Mouse (Mus musculus) kidney, postnatal 0 days (tissue): ENCODE data around the gene 4921517D22Rik. TPM values are rescaled to one million over a fixed set of nuclear protein-coding genes. Genes with fewer than 3 reads are reported as not detected.
A peak's percentile ranks its signal among the peaks of the same experiment; 100 is the strongest.

ENCODE experiments used
- ATAC-seq: fragments of 200-750 bp; cut with Nextera tagmentation; replicated peaks from 2 replicates; pipeline ENCODE4 v1.8.0; 2017; ENCODE audit warnings: low read depth, moderate number of reproducible peaks, moderate TSS enrichment, moderate library complexity; ENCODE audit not compliant: low FRiP score
- DNase-seq: peaks from one replicate; pipeline ENCODE4 v3.0.0-alpha.2; 2016; ENCODE audit warnings: low spot score
- H3K27ac ChIP-seq: fragments of 300-500 bp; sonication (generic); 2 replicates; pipeline ENCODE4 v1.5.1; 2014; ENCODE audit warnings: mild to moderate bottlenecking
- H3K27me3 ChIP-seq: fragments of 300-500 bp; sonication (generic); 2 replicates; pipeline ENCODE4 v1.6.1; 2014; ENCODE audit warnings: low read length, mixed read lengths; ENCODE audit not compliant: insufficient read depth
- H3K36me3 ChIP-seq: fragments of 300-500 bp; sonication (generic); 2 replicates; pipeline ENCODE4 v1.6.1; 2014; ENCODE audit warnings: low read length, mixed read lengths; ENCODE audit not compliant: insufficient read depth
- H3K4me1 ChIP-seq: fragments of 300-500 bp; sonication (generic); replicated peaks from 2 replicates; pipeline ENCODE4 v1.6.1; 2014; ENCODE audit warnings: antibody characterized with exemption, low read length, mixed read lengths; ENCODE audit not compliant: insufficient read depth
- H3K4me2 ChIP-seq: fragments of 300-500 bp; sonication (generic); 2 replicates; pipeline ENCODE4 v1.6.1; 2014; ENCODE audit warnings: mild to moderate bottlenecking, low read length, moderate library complexity, mixed read lengths
- H3K4me3 ChIP-seq: fragments of 300-500 bp; sonication (generic); replicated peaks from 2 replicates; pipeline ENCODE4 v1.5.1; 2014; ENCODE audit warnings: low read depth, low read length
- H3K9ac ChIP-seq: fragments of 300-500 bp; sonication (generic); 2 replicates; pipeline ENCODE4 v1.6.1; 2014; ENCODE audit warnings: low read depth, low read length
- H3K9me3 ChIP-seq: fragments of 300-500 bp; sonication (generic); replicated peaks from 2 replicates; pipeline ENCODE4 v1.6.1; 2016; ENCODE audit warnings: low read length, inconsistent platforms, mixed read lengths
- CTCF ChIP-seq: IDR thresholded peaks from 2 replicates; pipeline ENCODE4 v1.5.1; 2016; ENCODE audit warnings: antibody characterized with exemption, low read depth, mild to moderate bottlenecking, moderate library complexity
- WGBS: fragments of 180-500 bp; shearing (Covaris S2); extraction: QIAGEN DNeasy Blood & Tissue Kit; methylation state at CpG from one replicate; pipeline ENCODE4 v1.1.7; 2014; 5-methylcytosine and 5-hydroxymethylcytosine counted together
- polyA plus RNA-seq: library from polyadenylated mRNA; unstranded; fragments of >200 nt; fragmentation: Nextera tagmentation; extraction: Ambion mirVana; gene quantifications from 2 replicates; pipeline ENCODE4 v1.2.1, GENCODE M21; 2015

Gene 4921517D22Rik
- polyA plus RNA-seq, 1 experiment from 2014 or later: not detected

GRCm38 (mm10) chr13:59674215-59674614 lies 19.7 kb downstream of the 4921517D22Rik start:
- Histone ChIP-seq H3K4me3 (peak overlapping the region; percentile 73; the same call in 1 of the 2 replicates), H3K9me3 (no peaks in the 10 kb centered on the region), H3K4me2 (peak overlapping the region; percentile 94), H3K4me1 (no peaks in the 10 kb centered on the region), H3K27me3 (no peaks in the 10 kb centered on the region), H3K9ac (0 out of 2 replicates have a peak overlapping the region, but pooled peaks have one; percentile 9), H3K36me3 (no peaks in the 10 kb centered on the region), H3K27ac (no peak overlapping the region)
- no peak for TF ChIP-seq CTCF
- DNase-seq (peak; percentile 31), ATAC-seq (no peak)
- 19% methylated on average over 3 of the region's 3 CpGs for WGBS

- no peak for DNase-seq
- H3K9me3 ChIP-seq: no peaks in the 10 kb centered on the region
- H3K27ac ChIP-seq: no peak overlapping the region
- no peaks in the 10 kb centered on the region for H3K4me1 ChIP-seq
- 59% methylated on average over 7 of the region's 7 CpGs for WGBS
- no peak overlapping the region for H3K4me3 ChIP-seq
- ATAC-seq: no peak
- no peak overlapping the region for H3K4me2 ChIP-seq
- no peaks in the 10 kb centered on the region for H3K27me3 ChIP-seq
- no peak for TF ChIP-seq CTCF
- H3K36me3 ChIP-seq: no peaks in the 10 kb centered on the region
- H3K9ac ChIP-seq: no peak overlapping the region
Observed at GRCm38 (mm10) chr13:59673597-59673996, 20.3 kb downstream of the 4921517D22Rik start.

GRCm38 (mm10) chr13:59672248-59672647 lies 21.7 kb downstream of the 4921517D22Rik start:
- H3K9ac ChIP-seq: no peak overlapping the region
- H3K9me3 ChIP-seq: no peaks in the 10 kb centered on the region
- no peak overlapping the region for H3K4me2 ChIP-seq
- TF ChIP-seq CTCF: no peak
- no peaks in the 10 kb centered on the region for H3K36me3 ChIP-seq
- no peak overlapping the region for H3K4me3 ChIP-seq
- WGBS: 77% methylated on average over 6 of the region's 6 CpGs
- H3K27me3 ChIP-seq: no peaks in the 10 kb centered on the region
- no peak overlapping the region for H3K27ac ChIP-seq
- no peaks in the 10 kb centered on the region for H3K4me1 ChIP-seq
- ATAC-seq (no peak), DNase-seq (no peak)

GRCm38 (mm10) chr13:59671521-59671920 lies 22.4 kb downstream of the 4921517D22Rik start:
- H3K4me2 ChIP-seq: no peak overlapping the region
- WGBS: 73% methylated on average over 2 of the region's 2 CpGs

GRCm38 (mm10) chr13:59669946-59670345 lies 24.0 kb downstream of the 4921517D22Rik start:
- DNase-seq (no peak), ATAC-seq (no peak)
- H3K36me3 ChIP-seq: 0 out of 2 replicates have a peak, but pooled peaks cover 2% of the 10 kb centered on the region
- H3K9ac ChIP-seq: no peak overlapping the region
- no peak overlapping the region for H3K27ac ChIP-seq
- no peaks in the 10 kb centered on the region for H3K4me1 ChIP-seq
- H3K4me3 ChIP-seq: no peak overlapping the region
- H3K27me3 ChIP-seq: no peaks in the 10 kb centered on the region
- TF ChIP-seq CTCF: no peak
- no peaks in the 10 kb centered on the region for H3K9me3 ChIP-seq
- H3K4me2 ChIP-seq: no peak overlapping the region
- WGBS: 86% methylated on average over 10 of the region's 10 CpGs

More at GRCm38 (mm10) chr13:59671521-59671920, 22.4 kb downstream of the 4921517D22Rik start:
- ATAC-seq: no peak
- H3K36me3 ChIP-seq: 0 out of 2 replicates have a peak, but pooled peaks cover 2% of the 10 kb centered on the region
- no peak for TF ChIP-seq CTCF
- H3K9ac ChIP-seq: no peak overlapping the region
- H3K9me3 ChIP-seq: no peaks in the 10 kb centered on the region
- H3K4me3 ChIP-seq: no peak overlapping the region
- H3K4me1 ChIP-seq: no peaks in the 10 kb centered on the region
- no peaks in the 10 kb centered on the region for H3K27me3 ChIP-seq
- DNase-seq: no peak
- no peak overlapping the region for H3K27ac ChIP-seq

- Histone ChIP-seq H3K4me3 (no peak overlapping the region), H3K9ac (no peak overlapping the region), H3K27me3 (no peaks in the 10 kb centered on the region), H3K36me3 (0 out of 2 replicates have a peak, but pooled peaks cover 7% of the 10 kb centered on the region), H3K4me2 (no peak overlapping the region), H3K9me3 (no peaks in the 10 kb centered on the region), H3K27ac (no peak overlapping the region), H3K4me1 (no peaks in the 10 kb centered on the region)
- WGBS: 34% methylated on average over 11 of the region's 11 CpGs
- ATAC-seq: no peak
- no peak for DNase-seq
- no peak for TF ChIP-seq CTCF
Observed at GRCm38 (mm10) chr13:59668501-59669093, 25.3 kb downstream of the 4921517D22Rik start.

- H3K27me3 ChIP-seq: no peaks in the 10 kb centered on the region
- H3K4me2 ChIP-seq: no peak overlapping the region
- ATAC-seq (no peak), DNase-seq (no peak)
- H3K9ac ChIP-seq: no peak overlapping the region
- H3K9me3 ChIP-seq: no peaks in the 10 kb centered on the region
- H3K36me3 ChIP-seq: 0 out of 2 replicates have a peak, but pooled peaks cover 7% of the 10 kb centered on the region
- TF ChIP-seq CTCF: no peak
- H3K4me1 ChIP-seq: no peaks in the 10 kb centered on the region
- 93% methylated on average over 5 of the region's 5 CpGs for WGBS
- H3K27ac ChIP-seq: no peak overlapping the region
- H3K4me3 ChIP-seq: no peak overlapping the region
Observed at GRCm38 (mm10) chr13:59667763-59668162, 26.1 kb downstream of the 4921517D22Rik start.
